Mouse (Mus musculus) midbrain, embryonic 16.5 days (tissue): ENCODE measurements around the gene Cyp3a13. TPM values are rescaled to one million over a fixed set of nuclear protein-coding genes. Genes with fewer than 3 reads are reported as not detected.
"Not testable (repeated sequence)": the region's sequence is repeated elsewhere in the genome, so short reads cannot be mapped to it uniquely, and the experiment has no call there.

Experiments
- ATAC-seq: fragments of 200-750 bp; cut with Nextera tagmentation; 2 replicates; pipeline ENCODE4 v1.8.0; 2017; ENCODE audit warnings: moderate TSS enrichment
- H3K27ac ChIP-seq: fragments of 300-500 bp; sonication (generic); 2 replicates; pipeline ENCODE4 v1.5.1; 2014; ENCODE audit warnings: mild to moderate bottlenecking, low read length, mixed read lengths
- H3K27me3 ChIP-seq: fragments of 300-500 bp; sonication (generic); 2 replicates; pipeline ENCODE4 v1.6.1; 2014; ENCODE audit warnings: low read depth, low read length, mixed read lengths; ENCODE audit not compliant: control insufficient read depth, insufficient read depth
- H3K36me3 ChIP-seq: fragments of 300-500 bp; sonication (generic); 2 replicates; pipeline ENCODE4 v1.6.1; 2014; ENCODE audit warnings: mild to moderate bottlenecking, low read length, moderate library complexity, mixed read lengths; ENCODE audit not compliant: control insufficient read depth, insufficient read depth
- H3K4me1 ChIP-seq: fragments of 300-500 bp; sonication (generic); 2 replicates; pipeline ENCODE4 v1.6.1; 2014; ENCODE audit warnings: mild to moderate bottlenecking, low read length, mixed read lengths; ENCODE audit not compliant: control insufficient read depth, insufficient read depth
- H3K4me2 ChIP-seq: fragments of 300-500 bp; sonication (generic); 2 replicates; pipeline ENCODE4 v1.6.1; 2014; ENCODE audit warnings: mild to moderate bottlenecking, low read length, mixed read lengths
- H3K4me3 ChIP-seq: fragments of 300-500 bp; sonication (generic); 2 replicates; pipeline ENCODE4 v1.5.1; 2014; ENCODE audit warnings: low read depth, mild to moderate bottlenecking, low read length, moderate library complexity, mixed read lengths
- H3K9ac ChIP-seq: fragments of 300-500 bp; sonication (generic); 2 replicates; pipeline ENCODE4 v1.6.1; 2014; ENCODE audit warnings: low read depth, low read length, mixed read lengths
- H3K9me3 ChIP-seq: fragments of 300-500 bp; sonication (generic); replicated peaks from 2 replicates; pipeline ENCODE4 v1.6.1; 2014; ENCODE audit warnings: mild to moderate bottlenecking, low read length, mixed read lengths; ENCODE audit not compliant: control insufficient read depth, poor library complexity, severe bottlenecking
- WGBS: fragments of 180-500 bp; shearing (Covaris S2); extraction: QIAGEN DNeasy Blood & Tissue Kit; methylation state at CpG from one replicate; pipeline ENCODE4 v1.1.7; 2014; 5-methylcytosine and 5-hydroxymethylcytosine counted together
- polyA plus RNA-seq: library from polyadenylated mRNA; unstranded; fragments of >200 nt; fragmentation: Nextera tagmentation; extraction: Ambion mirVana; gene quantifications from 2 replicates; pipeline ENCODE4 v1.2.1, GENCODE M21; 2015

Gene Cyp3a13
- polyA plus RNA-seq, 1 experiment from 2014 or later: not detected

DNA sequence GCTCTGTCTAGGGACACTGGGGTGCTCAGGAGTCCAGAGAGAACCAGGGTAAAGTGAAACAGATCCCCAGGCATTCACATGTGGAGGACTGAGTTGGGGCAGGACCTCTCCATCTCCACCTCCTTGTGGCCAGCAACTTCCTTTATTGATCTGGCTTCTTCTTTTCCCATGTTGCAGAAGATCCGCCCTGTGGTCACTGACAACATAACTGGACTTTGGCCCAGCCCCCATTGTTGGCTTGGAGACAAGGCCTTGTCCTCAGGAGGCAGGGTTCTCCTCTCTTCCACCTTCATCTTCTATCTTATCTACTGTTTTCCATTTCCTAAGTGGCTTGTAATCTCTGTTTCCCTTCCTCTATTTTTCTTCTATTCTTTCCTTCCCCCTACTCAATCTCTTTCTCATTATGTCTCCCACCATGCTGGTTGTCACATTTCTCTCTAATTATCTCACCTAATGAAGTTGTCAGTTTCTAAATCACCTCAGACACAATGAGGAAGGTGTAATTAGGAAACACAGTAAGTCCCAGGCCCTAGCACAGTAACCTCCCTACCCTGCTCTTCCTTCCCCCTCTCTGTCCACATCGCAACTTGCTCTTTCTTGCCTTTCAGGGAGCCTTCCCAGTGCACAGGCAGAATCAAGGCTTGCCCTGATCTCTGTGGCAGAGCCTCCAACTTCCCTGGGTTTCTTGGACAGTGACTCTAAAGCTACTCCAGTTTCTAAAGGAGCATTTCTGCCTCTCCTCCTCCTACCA is 63.3 kb downstream of the Cyp3a13 start, which contains the start of gene Pilrb1:
Gene Pilrb1 (minus strand): TSS at position 147 of the 751 bp plus-strand sequence.
- 70% methylated on average over 2 of the region's 2 CpGs for WGBS
- H3K36me3 ChIP-seq, H3K27ac ChIP-seq, H3K9ac ChIP-seq, H3K27me3 ChIP-seq, H3K4me3 ChIP-seq, ATAC-seq, H3K4me2 ChIP-seq, H3K4me1 ChIP-seq, H3K9me3 ChIP-seq: not testable (repeated sequence)

DNA sequence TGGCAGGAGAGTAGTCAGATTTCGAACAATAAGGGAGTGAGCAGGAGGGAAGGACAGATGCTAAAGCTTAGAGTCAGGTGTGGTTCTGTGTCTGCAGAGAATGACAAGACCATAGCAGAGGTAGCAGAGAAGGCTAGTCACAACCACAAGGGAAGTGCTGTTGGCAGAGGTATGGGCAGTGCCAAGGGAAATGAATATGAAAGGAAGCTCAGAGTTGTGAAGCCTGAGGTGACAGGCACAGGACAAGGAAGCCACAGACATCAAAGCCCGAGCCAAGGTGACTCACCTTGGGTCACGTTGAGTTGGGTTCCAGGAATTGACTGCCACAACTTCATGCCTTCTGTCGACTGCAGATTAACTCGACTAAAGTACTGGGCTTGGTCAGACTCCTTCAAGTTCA is 64.5 kb downstream of the Cyp3a13 start:
- not testable (repeated sequence) for H3K4me3 ChIP-seq, H3K4me1 ChIP-seq, H3K4me2 ChIP-seq, H3K36me3 ChIP-seq, H3K27ac ChIP-seq, H3K27me3 ChIP-seq, ATAC-seq, H3K9ac ChIP-seq, H3K9me3 ChIP-seq
- 78% methylated on average over 4 of the region's 5 CpGs for WGBS

DNA sequence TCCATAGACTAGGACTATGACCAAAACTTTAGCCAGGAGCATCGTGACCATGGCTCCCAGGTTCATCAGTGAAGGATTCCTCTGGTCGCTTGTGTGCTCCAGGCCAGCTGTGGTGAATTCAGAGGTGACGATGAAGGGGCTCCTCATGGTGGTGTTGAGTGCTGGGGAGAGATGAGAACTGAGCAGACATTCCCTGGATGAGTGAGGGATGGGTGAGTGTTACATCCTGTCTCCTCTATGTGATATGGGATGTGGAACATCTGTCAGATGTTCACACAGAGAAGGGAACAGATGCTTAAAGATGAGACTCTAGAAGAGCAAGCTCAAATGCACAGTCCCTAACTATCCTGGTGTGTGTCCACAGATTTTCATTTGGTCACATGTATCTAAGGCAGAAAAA is 66.5 kb downstream of the Cyp3a13 start:
- H3K9me3 ChIP-seq, H3K36me3 ChIP-seq, H3K4me3 ChIP-seq, H3K27me3 ChIP-seq, H3K9ac ChIP-seq, ATAC-seq, H3K4me1 ChIP-seq, H3K27ac ChIP-seq, H3K4me2 ChIP-seq: not testable (repeated sequence)
- WGBS: 82% methylated on average over 3 of the region's 3 CpGs

DNA sequence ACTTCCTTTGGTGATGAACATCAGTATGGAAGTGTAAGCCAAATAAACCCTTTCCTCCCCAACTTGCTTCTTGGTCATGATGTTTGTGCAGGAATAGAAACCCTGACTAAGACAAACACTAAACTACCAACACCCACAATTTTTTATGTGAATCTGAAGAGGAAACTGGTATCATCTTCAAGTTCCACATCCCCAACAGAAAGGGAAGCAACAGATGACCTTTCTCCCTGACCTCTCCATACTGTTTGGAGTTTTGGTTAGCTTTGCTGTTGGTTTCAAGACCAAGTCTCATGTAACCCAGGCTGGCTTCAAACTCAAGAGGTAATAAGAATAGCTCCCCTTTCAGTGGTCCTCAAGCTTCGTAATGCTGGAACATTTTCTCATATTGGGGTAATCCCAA is 71.1 kb downstream of the Cyp3a13 start:
- not testable (repeated sequence) for H3K4me1 ChIP-seq, H3K27me3 ChIP-seq, H3K4me2 ChIP-seq, H3K9ac ChIP-seq, H3K36me3 ChIP-seq, H3K27ac ChIP-seq, ATAC-seq, H3K9me3 ChIP-seq, H3K4me3 ChIP-seq
- 86% methylated on average over 1 of the region's 1 CpGs for WGBS

Other genes with a start within 250 kb of the Cyp3a13 start
- gene Agfg2, start 236.9 kb downstream of the Cyp3a13 start, polyA plus RNA-seq: 15.8 and 20.4 TPM in 2 replicates
- gene Nyap1, start 180.0 kb downstream of the Cyp3a13 start, polyA plus RNA-seq: 67.2 and 67.5 TPM in 2 replicates
- 55.4 and 74.1 TPM in 2 replicates for gene Tsc22d4, start 175.9 kb downstream of the Cyp3a13 start, polyA plus RNA-seq
- gene Ppp1r35, start 142.8 kb downstream of the Cyp3a13 start, polyA plus RNA-seq: 33.5 and 36.6 TPM in 2 replicates
- 10.4 and 11.6 TPM in 2 replicates for gene Mepce, start 134.0 kb downstream of the Cyp3a13 start, polyA plus RNA-seq
- 11.6 and 13.1 TPM in 2 replicates for gene Zcwpw1, start 133.8 kb downstream of the Cyp3a13 start, polyA plus RNA-seq
- 0.37 and 0.48 TPM in 2 replicates for gene Pilra, start 85.3 kb downstream of the Cyp3a13 start, polyA plus RNA-seq
- 0.39 TPM in 1 of 2 replicates, not detected in the other for gene Pilrb1, start 63.5 kb downstream of the Cyp3a13 start, polyA plus RNA-seq
- not detected in 2 replicates for gene Pilrb2, start 49.8 kb downstream of the Cyp3a13 start, polyA plus RNA-seq
- 0.31 and 0.44 TPM in 2 replicates for gene Gjc3, start 41.5 kb upstream of the Cyp3a13 start, polyA plus RNA-seq
- gene Azgp1, start 59.9 kb upstream of the Cyp3a13 start, polyA plus RNA-seq: not detected in 2 replicates
- gene Smok3a, start 99.6 kb upstream of the Cyp3a13 start, polyA plus RNA-seq: not detected in 2 replicates
- gene Smok3b, start 99.8 kb upstream of the Cyp3a13 start, polyA plus RNA-seq: not detected in 2 replicates
- not detected in 2 replicates for gene Smok3c, start 131.6 kb upstream of the Cyp3a13 start, polyA plus RNA-seq
- 22.7 and 25.4 TPM in 2 replicates for gene Zkscan1, start 163.5 kb upstream of the Cyp3a13 start, polyA plus RNA-seq
- gene Zscan21, start 195.3 kb upstream of the Cyp3a13 start, polyA plus RNA-seq: 85.4 and 96.0 TPM in 2 replicates
- 23.9 and 26.3 TPM in 2 replicates for gene Zfp113, start 234.1 kb upstream of the Cyp3a13 start, polyA plus RNA-seq
- 288 and 309 TPM in 2 replicates for gene Cops6, start 239.5 kb upstream of the Cyp3a13 start, polyA plus RNA-seq